Mouse (Mus musculus) erythroblast, adult 5-6 weeks (primary cell): ENCODE data around the gene Rab3d. TPM values are rescaled to one million over a fixed set of nuclear protein-coding genes. Genes with fewer than 3 reads are reported as not detected.
A peak's percentile ranks its signal among the peaks of the same experiment; 100 is the strongest.

Experiments
- ATAC-seq: replicated peaks from 2 replicates; pipeline ENCODE4 v1.8.0; 2016; ENCODE audit warnings: moderate number of reproducible peaks, mild to moderate bottlenecking, moderate TSS enrichment, inconsistent platforms; ENCODE audit not compliant: poor library complexity, low FRiP score, severe bottlenecking
- total RNA-seq, 2 experiments: library from RNA; stranded (forward) in 1 of 2; stranded (reverse) in 1 of 2; fragments of 150-400 nt in 1 of 2; fragments of 200-764, 138-1000 nt in 1 of 2; gene quantifications; 2 replicates each; pipeline versions ENCODE4 v1.2.3 to v1.2.4; 2015 to 2017; ENCODE audit warnings: low replicate concordance in 2 of 2

The Rab3d gene
- total RNA-seq (2015; ENCODE audit: low replicate concordance) (17.1 and 21.5 TPM in 2 replicates), total RNA-seq (2017; ENCODE audit: low replicate concordance) (11.2 and 13.4 TPM in 2 replicates)

GRCm38 (mm10) chr9:21918035-21918592 lies at the start of gene Rab3d:
Gene Rab3d (minus strand): TSS chr9:21918192.
- ATAC-seq, result peak; percentile 91

DNA sequence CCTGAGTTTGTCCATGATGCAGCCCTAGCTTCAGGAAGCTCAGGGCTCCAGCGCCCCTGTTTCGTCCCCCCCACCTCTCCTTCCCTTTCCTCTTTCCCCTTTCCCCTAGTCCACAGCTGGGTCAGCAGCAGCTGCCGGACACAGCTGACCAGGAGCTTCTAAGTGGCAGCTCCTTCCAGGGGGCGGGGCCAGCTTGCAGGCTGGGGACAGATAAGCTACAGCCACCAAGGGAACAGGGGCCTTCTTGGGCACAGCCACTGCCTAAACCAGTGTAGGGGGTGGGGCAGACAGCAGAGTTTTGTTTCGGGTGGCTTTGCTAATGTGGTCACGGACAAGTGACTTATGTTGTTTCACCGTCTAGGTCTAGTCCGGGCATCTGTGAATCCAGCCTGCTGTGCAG lies 45.4 kb upstream of the Rab3d start, which contains the start of gene Epor:
Gene Epor (minus strand): TSS at position 90 of the 400 bp plus-strand sequence.
- peak; percentile 81 for ATAC-seq

DNA sequence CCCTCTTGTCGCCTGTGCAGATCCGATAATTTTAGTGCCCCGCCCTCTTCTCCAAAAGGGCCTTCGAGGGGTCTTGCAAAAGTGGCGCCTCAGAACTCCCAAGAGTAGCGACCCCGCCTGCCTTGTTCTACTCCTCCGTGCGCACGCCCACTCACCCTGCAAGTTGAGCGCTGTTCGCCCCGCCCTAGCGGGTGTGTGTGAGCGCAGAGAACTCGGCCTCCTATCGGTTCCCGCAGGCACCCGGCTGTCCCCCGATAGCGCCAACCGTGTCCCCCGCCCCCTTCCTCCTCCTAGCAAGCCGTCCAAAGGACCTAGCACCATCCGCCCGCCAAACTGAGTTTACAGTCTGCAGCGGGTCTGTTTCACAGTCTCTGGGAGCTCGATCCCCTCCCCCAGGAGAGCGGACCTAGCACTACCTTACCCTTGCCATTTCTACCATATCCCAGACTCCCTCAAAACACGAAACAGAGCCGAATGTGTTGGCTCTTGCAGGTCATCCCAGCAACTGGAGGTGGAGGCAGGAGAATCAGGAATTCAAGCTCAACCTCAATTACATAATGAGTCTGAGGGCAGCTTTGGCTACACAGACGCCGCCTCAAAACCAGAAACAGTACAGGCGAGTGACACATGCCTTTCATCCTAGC lies 44.5 kb upstream of the Rab3d start:
- ATAC-seq, result peak; percentile 88

DNA sequence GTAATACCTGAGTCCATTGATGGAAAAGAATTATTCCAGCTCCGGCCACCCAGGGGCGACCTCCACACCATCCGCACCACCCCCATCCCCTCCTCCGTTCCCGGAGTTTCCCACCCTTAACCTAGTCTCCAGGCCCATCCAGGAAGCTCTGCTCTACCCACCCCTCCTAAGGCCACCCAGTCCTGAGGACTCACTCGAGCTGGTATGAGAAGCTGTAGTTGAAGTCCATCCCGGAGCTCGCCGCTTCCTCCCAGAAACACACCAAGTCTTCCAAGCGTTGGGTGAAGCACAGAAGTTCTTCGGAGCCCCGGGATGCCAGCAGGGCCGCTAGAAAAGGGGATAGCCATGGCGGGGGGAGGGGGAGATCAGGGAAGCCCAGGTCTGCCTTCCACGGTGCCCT lies 44.0 kb upstream of the Rab3d start:
- ATAC-seq, result 0 out of 2 replicates have a peak, but pooled peaks have one; percentile 2

DNA sequence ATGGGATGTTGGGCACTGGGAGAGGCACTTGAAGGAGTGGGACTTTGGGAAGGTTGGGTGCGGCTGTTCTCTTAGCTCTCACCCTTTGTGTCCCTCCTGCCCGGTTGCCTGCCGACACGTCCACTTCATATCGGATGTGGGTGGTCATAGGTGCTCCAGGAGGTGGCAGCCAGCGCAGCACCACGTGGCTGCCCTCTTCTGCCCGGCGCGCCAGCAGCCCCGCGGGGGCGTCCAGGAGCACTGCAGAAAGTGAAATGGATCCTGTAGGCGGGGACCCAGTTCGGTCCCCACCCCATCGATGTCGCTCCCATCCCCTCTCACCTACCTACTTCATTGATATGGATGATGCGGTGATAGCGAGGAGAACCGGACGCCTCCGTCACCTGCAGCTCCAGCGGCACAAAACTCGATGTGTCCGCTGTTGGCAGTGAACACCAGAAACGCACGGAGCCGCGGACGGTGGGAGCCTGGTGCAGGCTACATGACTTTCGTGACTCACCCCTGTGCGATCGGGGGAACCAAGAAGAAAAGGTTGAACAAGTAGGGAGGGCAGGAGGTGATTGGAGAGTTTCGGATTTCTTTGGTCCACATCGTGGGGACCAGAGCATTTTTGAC lies 43.5 kb upstream of the Rab3d start:
- peak; percentile 28 for ATAC-seq

- no peak for ATAC-seq
Observed at GRCm38 (mm10) chr9:21960558-21961208, 42.7 kb upstream of the Rab3d start.

DNA sequence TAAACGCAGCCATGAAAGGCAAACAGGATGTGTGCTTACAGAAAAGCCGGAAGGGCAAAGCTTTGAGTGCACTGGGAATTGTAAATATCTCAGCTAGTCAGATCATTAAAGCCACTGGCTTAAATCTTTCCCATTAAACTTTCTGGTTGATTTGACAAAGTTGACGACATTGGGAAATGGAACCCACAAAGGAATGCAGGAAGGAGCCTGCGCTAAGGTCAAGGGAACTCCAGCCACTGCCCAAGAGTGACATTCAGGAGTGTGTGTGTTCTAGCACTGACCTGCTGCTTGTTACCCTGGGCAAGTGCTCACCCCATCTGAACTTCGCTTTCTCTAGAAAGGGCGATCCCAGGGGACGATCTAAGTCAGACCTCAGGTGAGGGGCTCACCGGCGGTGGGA lies 42.1 kb upstream of the Rab3d start:
- ATAC-seq, result no peak

DNA sequence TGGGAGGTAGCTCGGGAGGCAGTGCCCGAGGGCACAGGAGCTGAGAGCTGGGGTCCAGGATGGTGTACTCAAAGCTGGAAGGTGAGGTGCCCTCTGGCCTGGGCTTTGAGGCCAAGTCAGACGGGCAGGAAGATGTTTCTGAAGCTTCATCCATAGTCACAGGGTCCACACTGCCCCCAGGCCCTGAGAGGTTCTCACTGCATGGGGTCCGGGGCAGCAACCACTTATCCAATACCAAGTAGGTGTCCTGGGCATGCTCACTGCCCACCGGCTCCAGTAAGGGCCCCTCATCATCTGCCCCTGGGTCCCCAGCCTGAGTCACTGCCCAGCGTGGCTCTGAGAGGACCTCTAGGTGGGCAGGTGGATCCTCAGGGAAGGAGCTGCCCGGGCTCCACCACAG lies 41.3 kb upstream of the Rab3d start:
- ATAC-seq, result no peak

DNA sequence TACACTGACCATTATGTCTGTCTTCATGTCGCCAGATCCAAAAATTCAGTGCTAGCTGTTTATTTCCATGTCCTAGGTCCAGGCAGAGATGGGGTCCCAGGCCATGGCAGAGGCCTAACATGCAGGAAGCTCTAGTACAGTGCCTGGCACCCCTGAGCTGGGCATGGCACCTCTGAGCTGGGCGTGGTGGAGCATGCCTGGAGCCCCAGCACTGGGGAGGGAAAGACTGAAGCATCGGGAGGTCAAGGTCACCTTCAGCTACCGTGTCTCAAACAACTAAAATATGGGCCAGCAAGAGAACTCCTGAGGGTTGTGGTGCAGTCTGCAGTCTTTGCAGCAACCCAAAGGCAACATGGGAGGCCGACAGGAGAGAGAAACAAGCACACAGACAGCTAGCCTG lies 40.4 kb upstream of the Rab3d start:
- ATAC-seq, result no peak

DNA sequence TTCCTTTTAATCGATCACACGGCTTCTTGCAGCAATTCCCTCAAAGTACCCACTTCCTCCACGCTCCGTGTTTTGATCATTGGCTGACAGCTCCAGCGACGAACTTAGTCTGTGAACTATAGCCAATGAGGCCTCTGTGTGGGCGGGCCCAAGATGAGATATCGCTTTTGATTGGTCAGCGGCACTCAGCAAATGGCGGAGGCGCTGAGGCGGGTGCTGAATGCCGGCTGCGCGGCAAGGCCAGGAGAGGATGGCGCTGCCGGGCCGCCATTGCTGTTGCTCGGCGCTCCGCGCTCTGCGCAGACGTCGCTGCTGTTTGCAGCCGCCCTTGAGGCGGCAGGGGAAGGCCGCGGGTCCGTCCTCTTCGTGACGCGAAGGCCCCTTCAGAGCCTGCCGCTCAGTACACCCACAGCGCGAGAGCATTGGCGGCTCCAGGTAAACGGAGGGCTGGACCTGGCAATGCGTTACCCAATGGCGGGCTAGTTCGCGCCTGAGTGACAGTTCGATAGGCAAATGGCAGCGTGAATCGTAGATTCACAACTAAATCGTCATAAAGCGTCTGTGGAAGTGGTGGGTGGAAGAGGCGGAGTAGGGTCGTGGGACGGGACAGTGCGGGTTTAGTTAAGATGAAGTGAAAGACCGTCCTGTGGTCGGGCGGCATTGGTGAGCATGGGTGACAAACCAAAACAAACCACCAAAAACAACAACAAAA lies 37.7 kb upstream of the Rab3d start, which contains the start of gene Swsap1:
Gene Swsap1 (plus strand): TSS at position 186 of the 712 bp plus-strand sequence.
- ATAC-seq, result peak; percentile 89

GRCm38 (mm10) chr9:21955225-21955569 lies 37.2 kb upstream of the Rab3d start:
- ATAC-seq, result peak; percentile 53

GRCm38 (mm10) chr9:21954635-21955034 lies 36.6 kb upstream of the Rab3d start:
- no peak for ATAC-seq

DNA sequence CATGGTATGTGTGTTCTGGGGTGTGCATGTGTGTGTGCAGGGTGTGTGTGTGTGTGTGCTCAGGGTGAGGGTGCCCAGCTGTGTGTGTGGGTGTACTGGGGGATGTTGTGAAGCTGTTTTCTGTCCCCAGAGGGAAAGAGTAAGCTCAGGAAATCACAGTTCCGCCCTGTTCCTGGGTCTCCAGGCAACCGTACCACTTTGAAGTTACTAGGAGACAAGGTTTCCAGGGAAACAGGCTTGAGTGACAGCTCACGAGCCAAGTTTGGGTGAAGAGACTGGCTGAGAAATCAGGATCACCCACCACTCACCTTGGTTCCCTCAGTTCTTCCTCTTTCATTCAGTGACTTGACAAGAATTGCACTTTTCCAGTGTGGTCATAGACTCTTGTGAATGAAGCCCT lies 35.6 kb upstream of the Rab3d start:
- ATAC-seq, result no peak

GRCm38 (mm10) chr9:21951977-21952376 lies 34.0 kb upstream of the Rab3d start:
- ATAC-seq, result no peak

GRCm38 (mm10) chr9:21950322-21950721 lies 32.3 kb upstream of the Rab3d start:
- ATAC-seq, result peak; percentile 42; the same call in 1 of the 2 replicates

DNA sequence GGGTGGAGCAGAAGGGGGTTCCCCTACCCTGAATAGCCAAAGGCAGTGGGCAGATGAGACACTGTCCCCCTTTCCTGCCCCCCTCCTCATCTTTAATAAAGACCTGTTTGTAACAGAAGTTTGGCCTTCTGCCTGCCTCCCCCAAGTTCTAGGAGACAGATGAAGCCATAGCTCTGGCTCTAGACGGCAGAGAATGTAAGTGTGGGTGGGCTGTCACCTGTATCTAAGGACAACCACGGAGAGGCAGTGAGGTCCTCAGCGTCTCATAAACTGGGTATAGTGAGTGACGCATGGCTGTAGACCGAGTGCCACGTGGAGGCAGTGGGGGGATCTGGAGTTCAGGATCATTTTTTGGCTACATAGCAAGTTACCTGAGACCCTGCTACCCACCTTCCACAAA lies 30.8 kb upstream of the Rab3d start:
- ATAC-seq, result no peak

DNA sequence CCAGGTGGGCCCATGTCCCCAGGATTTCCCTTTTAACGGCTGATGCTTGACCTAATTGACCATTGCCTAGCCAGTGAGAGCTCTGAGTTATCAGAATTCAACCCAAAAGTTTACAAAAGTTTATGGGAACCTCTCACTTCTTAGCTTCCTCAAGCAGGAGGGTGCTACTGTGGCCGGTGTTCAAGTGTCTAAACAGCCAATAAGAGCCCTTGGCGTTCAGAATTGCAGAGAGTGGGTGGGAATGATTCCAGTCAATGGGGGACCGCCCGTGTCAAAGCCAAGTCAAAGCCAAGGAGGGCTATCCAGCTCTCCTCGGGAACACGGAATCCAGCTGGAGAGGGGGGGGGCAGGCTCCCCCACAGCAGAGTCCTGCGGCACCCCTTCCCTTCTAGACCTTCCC lies 30.2 kb upstream of the Rab3d start:
- no peak for ATAC-seq

GRCm38 (mm10) chr9:21947540-21948130 lies 29.6 kb upstream of the Rab3d start:
- ATAC-seq, result no peak

- no peak; the same call in 1 of the 2 replicates for ATAC-seq
Observed at GRCm38 (mm10) chr9:21944267-21944666, 26.3 kb upstream of the Rab3d start.

- ATAC-seq, result no peak
Observed at GRCm38 (mm10) chr9:21943638-21944037, 25.6 kb upstream of the Rab3d start.
